Mouse (Mus musculus): Measurements from ENCODE around the gene Slc39a11.

DNA sequence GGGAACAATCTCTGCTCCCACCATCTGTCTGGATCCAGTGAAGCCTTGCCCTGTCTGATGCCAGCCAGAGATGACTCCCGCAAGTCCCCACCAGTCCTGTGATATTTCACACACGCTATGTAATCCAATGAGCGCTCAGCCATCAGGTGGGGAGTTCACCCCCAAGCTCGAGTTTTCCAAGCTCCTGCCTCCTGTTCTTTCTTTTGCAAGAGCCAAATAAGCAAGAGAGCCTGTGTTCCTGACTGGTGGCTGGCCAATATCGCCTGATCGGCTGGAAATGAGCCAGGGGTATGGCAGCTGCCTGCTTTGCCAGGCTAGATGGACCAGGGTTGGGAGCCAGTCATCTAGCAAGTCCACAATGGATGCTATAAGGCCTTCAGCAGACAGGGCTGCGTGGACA lies 95.7 kb downstream of the Slc39a11 start:
- TF ChIP-seq CTCF (IDR thresholded peaks at IDR 0.05; ENCODE audit: control insufficient read depth, insufficient read depth, low read length) (no peak), POLR2A (IDR thresholded peaks at IDR 0.05; ENCODE audit: borderline replicate concordance, control insufficient read depth, low read depth, low read length) (no peak)
